Mouse (Mus musculus) spleen, postnatal 10 days (tissue): Measurements from ENCODE around the gene Col5a2.
"Not testable (repeated sequence)": the region's sequence is repeated elsewhere in the genome, so short reads cannot be mapped to it uniquely, and the experiment has no call there.

Source experiments
- DNase-seq, 2 experiments: peaks; one replicate each; pipeline ENCODE4 v3.0.0; 2021 to 2022; ENCODE audit warnings: low spot score in 2 of 2

Gene Col5a2

GRCm38 (mm10) chr1:45429145-45429544, 73.9 kb downstream of the Col5a2 start:
- DNase-seq, result not testable (repeated sequence)

GRCm38 (mm10) chr1:45423915-45424314, 79.2 kb downstream of the Col5a2 start:
- no peak for DNase-seq

GRCm38 (mm10) chr1:45420554-45420953, 82.5 kb downstream of the Col5a2 start:
- no peak for DNase-seq

GRCm38 (mm10) chr1:45419858-45420257, 83.2 kb downstream of the Col5a2 start:
- DNase-seq, result no peak

GRCm38 (mm10) chr1:45381866-45382265, 121.2 kb downstream of the Col5a2 start:
- no peak for DNase-seq

- DNase-seq, result no peak
Observed at GRCm38 (mm10) chr1:45379992-45380690, 122.9 kb downstream of the Col5a2 start.

GRCm38 (mm10) chr1:45365427-45365826, 137.7 kb downstream of the Col5a2 start:
- DNase-seq, result no peak

GRCm38 (mm10) chr1:45363274-45363673, 139.8 kb downstream of the Col5a2 start:
- no peak for DNase-seq

- DNase-seq, result no peak
Observed at GRCm38 (mm10) chr1:45359673-45360072, 143.4 kb downstream of the Col5a2 start.

- DNase-seq, result no peak
Observed at GRCm38 (mm10) chr1:45359147-45359546, 143.9 kb downstream of the Col5a2 start.

- DNase-seq, result no peak
Observed at GRCm38 (mm10) chr1:45358020-45358419, 145.1 kb downstream of the Col5a2 start.

GRCm38 (mm10) chr1:45355944-45356343, 147.1 kb downstream of the Col5a2 start:
- no peak for DNase-seq

- no peak for DNase-seq
Observed at GRCm38 (mm10) chr1:45329149-45329548, 173.9 kb downstream of the Col5a2 start.
